Mouse (Mus musculus): ENCODE data around the gene Plcb3. TPM values are rescaled to one million over a fixed set of nuclear protein-coding genes. Genes with fewer than 3 reads are reported as not detected.

Plcb3 gene
- polyA plus RNA-seq (2014; fragmentation: Nextera tagmentation; extraction: Ambion mirVana): 50.6 and 56.1 TPM in 2 replicates

DNA sequence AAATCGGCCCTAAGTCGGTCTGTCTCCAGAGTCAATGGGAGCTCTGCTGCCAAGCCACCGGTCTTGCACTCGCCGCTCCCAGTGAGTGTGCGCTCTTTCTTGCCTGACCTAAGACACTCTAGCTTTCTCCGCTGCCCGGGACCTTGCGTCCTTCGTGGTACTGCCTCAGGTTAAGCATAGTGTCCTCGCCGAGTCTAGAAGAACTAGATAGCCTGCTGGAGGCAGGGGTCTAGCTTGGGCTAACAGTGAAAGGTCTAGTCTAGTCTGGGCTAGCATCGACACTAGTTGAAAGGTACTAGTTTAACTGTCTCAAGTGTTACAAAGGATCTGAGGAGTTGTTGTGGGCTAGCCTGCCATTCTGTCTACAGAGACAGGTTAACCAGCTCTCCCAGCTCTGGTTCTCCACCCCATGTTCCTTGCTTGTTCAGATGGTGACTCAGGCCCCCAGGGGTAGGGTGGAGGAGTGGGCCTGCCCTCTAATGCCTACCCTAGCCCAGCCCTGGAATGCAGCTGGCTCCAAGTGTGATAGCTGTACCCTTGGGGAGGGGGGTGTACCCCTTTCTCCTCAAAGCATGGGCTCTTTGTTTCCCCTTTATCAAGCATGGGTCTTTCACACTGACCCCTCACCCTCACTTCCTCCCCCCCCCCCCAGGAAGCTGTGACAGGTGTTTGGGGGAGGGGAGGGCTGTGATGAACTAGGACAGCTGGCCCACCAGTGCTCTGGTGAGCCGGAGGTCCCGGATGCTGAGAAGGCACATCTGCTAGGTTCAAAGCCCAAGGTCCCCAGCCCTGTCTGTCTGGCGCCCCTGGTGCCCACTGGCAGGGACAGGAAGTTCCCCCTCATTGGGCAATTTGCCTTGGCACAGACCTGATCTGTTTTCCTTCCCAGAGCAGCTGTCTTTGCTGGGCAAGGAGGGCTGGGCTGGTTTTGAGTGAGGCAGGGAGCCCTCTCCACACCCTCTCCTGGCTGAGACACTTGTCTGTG lies at the start of gene Plcb3:
TSS of gene Plcb3 (minus strand) at position 934 of the 985 bp plus-strand sequence.
- Histone ChIP-seq H3K27me3 (ENCODE audit: control insufficient read depth, insufficient read depth, low read length) (no peaks in the 10 kb centered on the region), H3K27ac (ENCODE audit: low read length) (peak within 1 kb of the TSS; percentile 94), H3K4me3 (ENCODE audit: low read depth, low read length) (peak within 1 kb of the TSS; percentile 77), H3K9me3 (ENCODE audit: control insufficient read depth, low read depth, low read length) (no peaks in the 10 kb centered on the region), H3K4me2 (replicated peaks; ENCODE audit: low read depth, low read length) (peak within 1 kb of the TSS; percentile 93), H3K36me3 (ENCODE audit: control insufficient read depth, insufficient read depth, low read length) (peaks cover 13% of the 10 kb centered on the region), H3K4me1 (ENCODE audit: control insufficient read depth, insufficient read depth, low read length) (peaks cover 38% of the 10 kb centered on the region), H3K9ac (replicated peaks; ENCODE audit: low read depth, low read length) (peak within 1 kb of the TSS; percentile 82)
- under 1% methylated on average over 16 of the region's 16 CpGs for WGBS
- ATAC-seq (ENCODE audit: insufficient number of reproducible peaks, insufficient read depth, low FRiP score, low read depth): no peak

DNA sequence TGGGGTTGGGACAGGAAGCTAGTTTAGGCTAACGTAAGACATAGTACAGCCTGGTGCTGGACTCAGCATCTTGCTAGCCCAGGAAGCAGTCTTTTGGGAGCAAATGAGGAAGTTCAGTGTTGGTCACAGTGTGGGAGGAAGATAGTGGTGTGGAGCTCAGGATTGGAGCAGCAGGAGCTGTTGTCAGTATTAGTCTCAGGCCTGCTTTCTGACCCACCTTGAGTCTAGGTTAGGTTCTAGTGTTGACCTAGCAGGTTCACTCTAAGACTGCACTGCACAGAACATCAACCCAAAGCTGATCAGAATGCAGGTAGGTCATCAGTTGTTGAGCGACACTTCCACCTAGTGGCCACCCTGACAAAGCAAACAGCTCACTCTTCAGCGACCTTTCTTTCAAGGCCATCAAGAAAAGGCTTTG lies 44.0 kb upstream of the Plcb3 start:
- ATAC-seq (ENCODE audit: insufficient number of reproducible peaks, insufficient read depth, low FRiP score, low read depth): peak; percentile 73; the same call in 1 of the 2 replicates
- Histone ChIP-seq H3K9ac (replicated peaks; ENCODE audit: low read depth, low read length) (no peak overlapping the region), H3K36me3 (ENCODE audit: control insufficient read depth, insufficient read depth, low read length) (peaks cover 58% of the 10 kb centered on the region), H3K4me2 (replicated peaks; ENCODE audit: low read depth, low read length) (no peak overlapping the region), H3K9me3 (ENCODE audit: control insufficient read depth, low read depth, low read length) (no peaks in the 10 kb centered on the region), H3K4me1 (ENCODE audit: control insufficient read depth, insufficient read depth, low read length) (no peaks in the 10 kb centered on the region), H3K27me3 (ENCODE audit: control insufficient read depth, insufficient read depth, low read length) (no peaks in the 10 kb centered on the region), H3K4me3 (ENCODE audit: low read depth, low read length) (no peak overlapping the region), H3K27ac (ENCODE audit: low read length) (no peak overlapping the region)
- 47% methylated on average over 3 of the region's 3 CpGs for WGBS

DNA sequence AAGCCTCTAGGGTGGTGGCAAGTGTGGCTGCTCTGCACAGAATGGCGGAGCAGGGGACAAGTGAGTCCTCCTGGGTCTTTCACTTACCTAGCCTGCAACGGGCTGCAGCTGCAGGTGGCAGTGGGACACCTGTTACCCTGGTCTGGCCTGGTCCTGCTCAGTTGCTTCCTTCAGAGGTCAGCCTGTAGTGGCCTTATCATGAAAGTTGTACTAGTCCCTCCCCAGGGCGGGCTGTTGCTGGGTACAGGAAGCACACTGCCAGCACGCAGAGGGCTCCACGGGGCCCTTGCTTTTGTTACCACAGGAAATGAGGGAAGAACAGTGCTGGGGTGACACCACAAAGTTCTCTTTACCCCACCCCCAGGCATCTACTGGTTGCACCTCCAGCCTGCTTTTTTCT lies 42.9 kb upstream of the Plcb3 start, which contains the start of gene Fermt3:
TSS of gene Fermt3 (minus strand) at position 279 of the 400 bp plus-strand sequence.
- Histone ChIP-seq H3K9ac (replicated peaks; ENCODE audit: low read depth, low read length) (no peak within 1 kb of the TSS), H3K4me3 (ENCODE audit: low read depth, low read length) (no peak within 1 kb of the TSS; the same call in 1 of the 2 replicates), H3K27ac (ENCODE audit: low read length) (no peak within 1 kb of the TSS), H3K36me3 (ENCODE audit: control insufficient read depth, insufficient read depth, low read length) (peaks cover 48% of the 10 kb centered on the region), H3K9me3 (ENCODE audit: control insufficient read depth, low read depth, low read length) (no peaks in the 10 kb centered on the region), H3K4me1 (ENCODE audit: control insufficient read depth, insufficient read depth, low read length) (no peaks in the 10 kb centered on the region), H3K27me3 (ENCODE audit: control insufficient read depth, insufficient read depth, low read length) (no peaks in the 10 kb centered on the region), H3K4me2 (replicated peaks; ENCODE audit: low read depth, low read length) (no peak within 1 kb of the TSS)
- WGBS: 88% methylated on average over 5 of the region's 5 CpGs
- ATAC-seq (ENCODE audit: insufficient number of reproducible peaks, insufficient read depth, low FRiP score, low read depth): peak; percentile 39; the same call in 1 of the 2 replicates

DNA sequence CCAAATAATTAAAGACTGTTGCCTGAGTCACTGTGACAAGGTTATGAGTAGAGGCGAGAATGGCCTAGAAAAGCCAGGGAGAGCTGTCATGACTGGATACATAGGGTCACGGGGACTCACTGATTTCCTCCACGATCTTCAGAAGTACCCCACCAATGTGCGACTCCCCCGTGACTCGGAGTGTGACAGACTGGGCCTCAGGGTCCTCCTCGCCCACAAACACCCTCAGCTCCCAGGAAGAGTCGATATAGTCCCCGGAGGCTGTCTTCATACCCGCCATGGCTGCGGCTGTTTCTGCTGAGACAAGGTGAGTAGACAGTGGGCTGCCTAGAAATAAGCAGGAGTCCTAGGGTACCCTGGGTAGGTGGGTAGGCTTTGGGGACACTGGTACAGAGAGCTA lies 42.3 kb upstream of the Plcb3 start:
- Histone ChIP-seq H3K36me3 (ENCODE audit: control insufficient read depth, insufficient read depth, low read length) (peaks cover 44% of the 10 kb centered on the region), H3K27me3 (ENCODE audit: control insufficient read depth, insufficient read depth, low read length) (no peaks in the 10 kb centered on the region), H3K4me2 (replicated peaks; ENCODE audit: low read depth, low read length) (no peak overlapping the region), H3K9ac (replicated peaks; ENCODE audit: low read depth, low read length) (no peak overlapping the region), H3K9me3 (ENCODE audit: control insufficient read depth, low read depth, low read length) (no peaks in the 10 kb centered on the region), H3K27ac (ENCODE audit: low read length) (no peak overlapping the region), H3K4me3 (ENCODE audit: low read depth, low read length) (no peak overlapping the region), H3K4me1 (ENCODE audit: control insufficient read depth, insufficient read depth, low read length) (no peaks in the 10 kb centered on the region)
- 90% methylated on average over 11 of the region's 11 CpGs for WGBS
- no peak for ATAC-seq (ENCODE audit: insufficient number of reproducible peaks, insufficient read depth, low FRiP score, low read depth)

DNA sequence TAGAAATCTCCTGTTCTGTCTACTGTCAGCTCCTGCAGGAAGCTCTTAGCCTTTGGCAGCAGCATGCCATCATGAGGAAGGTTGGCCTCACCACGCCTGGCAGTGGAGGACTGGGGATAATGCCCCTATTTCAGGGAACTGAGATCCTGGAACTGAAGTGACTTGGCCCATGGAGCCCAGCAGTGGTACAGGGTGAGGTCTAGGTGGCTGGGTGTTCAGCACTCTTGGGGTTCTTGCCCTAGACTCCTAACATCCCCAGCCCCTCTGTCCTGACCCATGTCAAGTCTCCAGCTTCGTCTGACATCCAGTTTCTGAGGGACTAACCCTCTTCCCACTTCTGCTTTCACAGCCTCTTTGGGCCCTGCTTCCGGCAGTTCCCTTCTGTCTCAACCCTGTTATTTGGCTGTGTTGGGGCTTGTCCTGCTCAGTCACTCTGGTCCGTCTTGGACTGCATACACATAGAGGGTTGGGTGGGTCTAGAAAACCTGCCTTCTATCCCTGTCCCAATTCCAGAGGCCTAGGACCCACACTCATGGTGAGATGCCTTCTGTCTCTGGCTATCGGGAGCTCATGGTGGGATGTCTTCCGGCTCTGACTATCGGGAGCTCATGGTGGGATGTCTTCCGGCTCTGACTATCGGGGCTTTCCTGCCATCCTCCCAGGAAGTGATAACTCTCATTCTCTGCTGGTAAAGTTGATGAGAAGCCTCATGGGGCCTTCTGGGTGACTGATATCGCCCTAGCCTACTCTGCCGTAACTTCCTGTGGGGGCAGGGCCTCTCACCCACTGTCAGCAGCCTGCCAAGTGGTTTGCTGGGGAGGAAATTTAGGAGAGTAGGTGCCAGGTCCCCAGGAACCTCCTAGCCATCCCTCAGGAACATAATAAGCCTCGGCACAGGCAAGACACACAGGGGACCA lies 41.5 kb upstream of the Plcb3 start:
- ATAC-seq (ENCODE audit: insufficient number of reproducible peaks, insufficient read depth, low FRiP score, low read depth): no peak
- Histone ChIP-seq H3K4me1 (ENCODE audit: control insufficient read depth, insufficient read depth, low read length) (no peaks in the 10 kb centered on the region), H3K9me3 (ENCODE audit: control insufficient read depth, low read depth, low read length) (no peaks in the 10 kb centered on the region), H3K9ac (replicated peaks; ENCODE audit: low read depth, low read length) (no peak overlapping the region), H3K36me3 (ENCODE audit: control insufficient read depth, insufficient read depth, low read length) (peaks cover 37% of the 10 kb centered on the region), H3K4me3 (ENCODE audit: low read depth, low read length) (no peak overlapping the region), H3K27ac (ENCODE audit: low read length) (no peak overlapping the region), H3K4me2 (replicated peaks; ENCODE audit: low read depth, low read length) (no peak overlapping the region), H3K27me3 (ENCODE audit: control insufficient read depth, insufficient read depth, low read length) (no peaks in the 10 kb centered on the region)
- WGBS: 80% methylated on average over 12 of the region's 12 CpGs

DNA sequence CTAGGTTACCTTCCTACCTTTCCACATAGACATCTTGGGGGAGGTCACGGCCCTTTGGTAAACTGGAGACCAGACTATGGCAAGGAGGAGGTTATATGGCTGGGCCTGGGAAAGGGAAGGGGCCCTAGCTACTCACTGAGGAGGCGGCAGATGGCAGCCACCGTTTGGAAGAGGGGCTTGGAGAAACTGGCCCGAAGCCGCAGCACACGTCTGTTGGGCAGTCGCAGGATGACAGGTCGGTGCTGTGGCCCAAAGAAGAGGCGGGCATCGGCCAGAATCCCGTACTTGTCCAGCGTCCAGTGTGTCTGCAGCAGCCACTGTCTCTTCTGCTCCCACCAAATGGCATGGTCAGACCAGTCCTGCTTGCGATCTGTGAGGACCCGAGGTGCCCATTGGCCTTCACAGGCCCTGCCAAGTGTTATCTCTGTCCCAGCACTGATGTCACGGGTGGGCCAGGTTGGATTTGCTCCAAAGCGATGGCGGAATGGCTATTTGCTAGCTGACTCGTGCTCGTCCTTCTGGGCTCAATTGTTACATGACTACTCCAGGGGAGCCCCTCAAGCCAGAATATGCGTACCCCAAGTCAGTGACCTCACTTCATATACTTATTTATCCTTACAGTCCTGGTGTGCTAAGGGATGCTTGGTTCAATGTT lies 38.3 kb upstream of the Plcb3 start:
- H3K9ac ChIP-seq (replicated peaks; ENCODE audit: low read depth, low read length): no peak overlapping the region
- 90% methylated on average over 20 of the region's 20 CpGs for WGBS
- no peaks in the 10 kb centered on the region for H3K4me1 ChIP-seq (ENCODE audit: control insufficient read depth, insufficient read depth, low read length)

DNA sequence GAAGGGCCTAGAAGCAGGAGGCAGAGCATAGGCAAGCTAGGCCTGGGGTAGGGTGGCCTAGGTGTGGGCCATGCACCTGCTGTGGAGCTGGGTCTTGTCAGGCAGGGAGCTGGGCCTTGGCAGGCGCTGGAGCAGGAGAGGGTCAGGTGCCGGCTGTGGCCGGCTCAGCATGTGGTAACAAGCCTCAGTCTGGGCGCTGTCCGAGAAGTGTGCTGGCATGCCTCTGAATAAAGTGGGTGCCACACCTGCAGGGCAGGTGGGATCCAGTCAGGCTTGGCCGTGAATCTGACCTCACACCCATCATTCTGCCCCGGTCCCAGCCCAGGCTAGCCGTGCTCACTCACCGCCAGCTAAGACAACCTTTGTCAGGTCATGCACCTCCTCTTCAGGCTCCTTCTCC lies 37.7 kb upstream of the Plcb3 start:
- ATAC-seq (ENCODE audit: insufficient number of reproducible peaks, insufficient read depth, low FRiP score, low read depth): no peak
- no peak overlapping the region for H3K4me3 ChIP-seq (ENCODE audit: low read depth, low read length)

More for the DNA sequence above, 38.3 kb upstream of the Plcb3 start:
- no peak for ATAC-seq (ENCODE audit: insufficient number of reproducible peaks, insufficient read depth, low FRiP score, low read depth)
- H3K27ac ChIP-seq (ENCODE audit: low read length): no peak overlapping the region
- H3K4me2 ChIP-seq (replicated peaks; ENCODE audit: low read depth, low read length): no peak overlapping the region
- no peaks in the 10 kb centered on the region for H3K9me3 ChIP-seq (ENCODE audit: control insufficient read depth, low read depth, low read length)
- H3K36me3 ChIP-seq (ENCODE audit: control insufficient read depth, insufficient read depth, low read length): peaks cover 9% of the 10 kb centered on the region
- no peaks in the 10 kb centered on the region for H3K27me3 ChIP-seq (ENCODE audit: control insufficient read depth, insufficient read depth, low read length)
- H3K4me3 ChIP-seq (ENCODE audit: low read depth, low read length): no peak overlapping the region

DNA sequence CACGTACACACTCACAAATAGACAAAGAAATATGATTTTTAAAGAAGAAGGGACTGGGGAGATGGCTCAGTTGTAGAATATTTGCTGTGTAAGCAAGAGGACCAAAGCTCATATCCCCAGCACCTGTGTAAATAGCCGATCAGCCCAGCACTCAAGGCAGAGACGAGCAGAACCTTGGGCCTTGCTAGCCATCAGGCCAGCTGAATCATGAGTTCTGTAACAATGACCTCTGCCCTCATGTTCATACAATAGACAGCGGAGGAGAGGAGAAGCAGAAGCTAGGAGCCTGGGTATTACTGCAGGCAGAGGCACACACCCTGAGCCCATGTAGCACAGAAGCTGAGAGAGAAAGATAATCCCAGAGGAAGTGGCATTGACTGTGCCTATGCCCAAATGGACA lies 36.2 kb upstream of the Plcb3 start:
- Histone ChIP-seq H3K9ac (replicated peaks; ENCODE audit: low read depth, low read length) (no peak overlapping the region), H3K4me2 (replicated peaks; ENCODE audit: low read depth, low read length) (no peak overlapping the region), H3K4me1 (ENCODE audit: control insufficient read depth, insufficient read depth, low read length) (no peaks in the 10 kb centered on the region), H3K4me3 (ENCODE audit: low read depth, low read length) (no peak overlapping the region), H3K27ac (ENCODE audit: low read length) (no peak overlapping the region), H3K36me3 (ENCODE audit: control insufficient read depth, insufficient read depth, low read length) (no peaks in the 10 kb centered on the region), H3K9me3 (ENCODE audit: control insufficient read depth, low read depth, low read length) (no peaks in the 10 kb centered on the region), H3K27me3 (ENCODE audit: control insufficient read depth, insufficient read depth, low read length) (no peaks in the 10 kb centered on the region)
- 73% methylated on average over 4 of the region's 4 CpGs for WGBS
- no peak for ATAC-seq (ENCODE audit: insufficient number of reproducible peaks, insufficient read depth, low FRiP score, low read depth)

More for the DNA sequence above, 37.7 kb upstream of the Plcb3 start:
- no peak overlapping the region for H3K4me2 ChIP-seq (replicated peaks; ENCODE audit: low read depth, low read length)
- H3K4me1 ChIP-seq (ENCODE audit: control insufficient read depth, insufficient read depth, low read length): no peaks in the 10 kb centered on the region
- H3K27ac ChIP-seq (ENCODE audit: low read length): no peak overlapping the region
- 86% methylated on average over 9 of the region's 9 CpGs for whole genome bisulfite sequencing
- H3K27me3 ChIP-seq (ENCODE audit: control insufficient read depth, insufficient read depth, low read length): no peaks in the 10 kb centered on the region
- H3K9ac ChIP-seq (replicated peaks; ENCODE audit: low read depth, low read length): no peak overlapping the region
- H3K36me3 ChIP-seq (ENCODE audit: control insufficient read depth, insufficient read depth, low read length): peaks cover 4% of the 10 kb centered on the region
- no peaks in the 10 kb centered on the region for H3K9me3 ChIP-seq (ENCODE audit: control insufficient read depth, low read depth, low read length)

Data from stomach, embryonic 14.5 days (tissue).